Mouse (Mus musculus) heart, embryonic 16.5 days (tissue): ENCODE data around the gene Dpp6. TPM values are rescaled to one million over a fixed set of nuclear protein-coding genes. Genes with fewer than 3 reads are reported as not detected.
"Not testable (repeated sequence)": the region's sequence is repeated elsewhere in the genome, so short reads cannot be mapped to it uniquely, and the experiment has no call there.

Experiments used
- ATAC-seq: fragments of 200-750 bp; cut with Nextera tagmentation; replicated peaks from 2 replicates; pipeline ENCODE4 v1.8.0; 2017; ENCODE audit warnings: moderate number of reproducible peaks; ENCODE audit not compliant: insufficient read depth, low FRiP score; ENCODE audit errors: extremely low read depth
- H3K27ac ChIP-seq: fragments of 300-500 bp; sonication (generic); 2 replicates; pipeline ENCODE4 v1.5.1; 2014; ENCODE audit warnings: mild to moderate bottlenecking, low read length, control low read depth, moderate library complexity
- H3K27me3 ChIP-seq: fragments of 300-500 bp; sonication (generic); 2 replicates; pipeline ENCODE4 v1.6.1; 2014; ENCODE audit warnings: low read length, mixed read lengths; ENCODE audit not compliant: control insufficient read depth, insufficient read depth
- H3K36me3 ChIP-seq: fragments of 300-500 bp; sonication (generic); 2 replicates; pipeline ENCODE4 v1.6.1; 2014; ENCODE audit not compliant: control insufficient read depth, insufficient read depth
- H3K4me1 ChIP-seq: fragments of 300-500 bp; sonication (generic); 2 replicates; pipeline ENCODE4 v1.6.1; 2014; ENCODE audit warnings: low read length, mixed read lengths; ENCODE audit not compliant: control insufficient read depth, insufficient read depth
- H3K4me2 ChIP-seq: fragments of 300-500 bp; sonication (generic); 2 replicates; pipeline ENCODE4 v1.6.1; 2014; ENCODE audit warnings: low read depth, mild to moderate bottlenecking, control low read depth, low read length
- H3K4me3 ChIP-seq: fragments of 300-500 bp; sonication (generic); 2 replicates; pipeline ENCODE4 v1.5.1; 2014; ENCODE audit warnings: mild to moderate bottlenecking, control low read depth, low read length
- H3K9ac ChIP-seq: fragments of 300-500 bp; sonication (generic); 2 replicates; pipeline ENCODE4 v1.6.1; 2014; ENCODE audit warnings: low read length, control low read depth
- H3K9me3 ChIP-seq: fragments of 300-500 bp; sonication (generic); replicated peaks from 2 replicates; pipeline ENCODE4 v1.6.1; 2016; ENCODE audit warnings: low read length; ENCODE audit not compliant: control insufficient read depth
- WGBS: fragments of 180-500 bp; shearing (Covaris S2); extraction: QIAGEN DNeasy Blood & Tissue Kit; methylation state at CpG from one replicate; pipeline ENCODE4 v1.1.7; 2014; 5-methylcytosine and 5-hydroxymethylcytosine counted together
- polyA plus RNA-seq: library from polyadenylated mRNA; unstranded; fragments of >200 nt; fragmentation: Nextera tagmentation; extraction: Ambion mirVana; gene quantifications from 2 replicates; pipeline ENCODE4 v1.2.1, GENCODE M21; 2015

The Dpp6 gene
- polyA plus RNA-seq, 1 experiment from 2014 or later: 0.91 TPM

GRCm38 (mm10) chr5:27454386-27454785 is 637.4 kb downstream of the Dpp6 start:
- H3K4me1 ChIP-seq: no peaks in the 10 kb centered on the region
- no peak overlapping the region for H3K27ac ChIP-seq
- ATAC-seq: no peak
- no peaks in the 10 kb centered on the region for H3K36me3 ChIP-seq
- no peaks in the 10 kb centered on the region for H3K9me3 ChIP-seq
- no peak overlapping the region for H3K4me2 ChIP-seq
- H3K9ac ChIP-seq: no peak overlapping the region
- no peaks in the 10 kb centered on the region for H3K27me3 ChIP-seq
- H3K4me3 ChIP-seq: no peak overlapping the region
- WGBS: 75% methylated on average over 3 of the region's 3 CpGs

DNA sequence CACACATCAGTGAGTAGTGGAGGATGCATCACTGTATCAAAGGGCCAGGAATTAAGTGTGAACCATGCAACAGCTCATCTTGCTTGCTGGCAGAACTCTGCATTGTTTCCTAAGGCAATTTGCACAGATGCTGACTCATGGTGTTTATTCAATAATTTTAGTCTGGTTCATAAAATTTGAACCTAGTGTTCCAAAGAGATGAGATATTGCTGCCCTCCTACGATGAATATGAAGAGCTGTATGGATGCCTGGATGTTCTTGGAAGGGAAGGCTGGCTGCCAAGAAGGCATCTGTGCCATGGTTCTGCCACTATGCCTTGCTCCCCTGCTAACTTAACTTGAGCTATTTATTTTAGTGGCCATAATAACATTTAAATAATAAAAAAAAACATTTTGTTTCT is 640.0 kb downstream of the Dpp6 start:
- WGBS: 93% methylated on average over 1 of the region's 1 CpGs
- no peak for ATAC-seq
- no peaks in the 10 kb centered on the region for H3K36me3 ChIP-seq

GRCm38 (mm10) chr5:27457686-27458085 is 640.7 kb downstream of the Dpp6 start:
- Histone ChIP-seq H3K9ac (no peak overlapping the region), H3K36me3 (no peaks in the 10 kb centered on the region), H3K9me3 (no peaks in the 10 kb centered on the region), H3K27me3 (no peaks in the 10 kb centered on the region), H3K4me2 (no peak overlapping the region), H3K27ac (no peak overlapping the region), H3K4me1 (no peaks in the 10 kb centered on the region), H3K4me3 (no peak overlapping the region)
- ATAC-seq: no peak
- 52% methylated on average over 1 of the region's 1 CpGs for WGBS

More for the DNA sequence above, 640.0 kb downstream of the Dpp6 start:
- Histone ChIP-seq H3K4me3 (no peak overlapping the region), H3K9me3 (no peaks in the 10 kb centered on the region), H3K9ac (no peak overlapping the region), H3K27me3 (no peaks in the 10 kb centered on the region), H3K4me2 (no peak overlapping the region), H3K27ac (no peak overlapping the region), H3K4me1 (no peaks in the 10 kb centered on the region)

- Histone ChIP-seq H3K9ac (no peak overlapping the region), H3K4me3 (no peak overlapping the region), H3K4me2 (no peak overlapping the region), H3K4me1 (no peaks in the 10 kb centered on the region), H3K27ac (no peak overlapping the region), H3K9me3 (no peaks in the 10 kb centered on the region), H3K27me3 (no peaks in the 10 kb centered on the region), H3K36me3 (no peaks in the 10 kb centered on the region)
- ATAC-seq: no peak
- 78% methylated on average over 4 of the region's 4 CpGs for WGBS
Observed at GRCm38 (mm10) chr5:27474964-27475465, 658.0 kb downstream of the Dpp6 start.

DNA sequence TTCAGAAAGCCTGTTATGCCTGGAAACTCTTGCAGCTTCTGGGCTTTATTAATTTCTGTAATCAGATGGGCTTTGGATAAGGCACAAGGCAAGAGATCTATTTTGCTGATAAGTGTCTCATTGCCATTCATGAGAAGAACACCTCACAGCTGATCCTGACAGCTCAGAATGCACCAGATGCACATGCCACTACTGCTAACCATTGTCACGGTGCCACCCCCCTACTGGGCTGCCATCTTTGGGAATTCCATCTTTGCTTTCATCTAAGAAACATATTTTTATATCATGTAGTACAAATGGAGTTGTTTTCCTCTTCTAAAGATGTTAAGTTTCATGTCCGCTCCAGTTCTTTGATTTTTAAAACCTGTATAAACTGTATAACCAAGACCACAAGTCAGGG is 664.7 kb downstream of the Dpp6 start:
- H3K36me3 ChIP-seq: no peaks in the 10 kb centered on the region
- no peak overlapping the region for H3K4me2 ChIP-seq
- H3K9ac ChIP-seq: no peak overlapping the region
- H3K4me1 ChIP-seq: no peaks in the 10 kb centered on the region
- no peaks in the 10 kb centered on the region for H3K9me3 ChIP-seq
- H3K27ac ChIP-seq: no peak overlapping the region
- ATAC-seq: no peak
- no peaks in the 10 kb centered on the region for H3K27me3 ChIP-seq
- H3K4me3 ChIP-seq: no peak overlapping the region
- 75% methylated on average over 2 of the region's 2 CpGs for WGBS

DNA sequence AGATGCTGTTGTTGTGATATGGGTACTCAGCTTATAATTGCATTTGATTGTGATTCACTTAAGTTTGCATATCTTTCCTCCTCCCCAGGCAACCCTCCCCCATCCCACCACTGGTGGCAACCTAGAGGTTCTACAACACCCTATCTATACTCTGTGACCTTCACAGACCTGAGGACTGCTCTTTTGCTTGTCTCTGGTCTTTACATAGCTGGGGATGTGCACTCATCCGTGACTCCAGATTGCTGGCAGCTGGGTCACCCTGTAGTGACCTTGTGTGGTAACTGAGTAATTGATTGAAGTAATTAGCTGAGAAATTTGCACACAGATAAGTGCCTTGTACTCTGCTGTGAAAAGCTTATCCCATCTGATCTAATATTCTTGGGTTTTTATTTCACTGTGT is 669.1 kb downstream of the Dpp6 start:
- H3K27me3 ChIP-seq: no peaks in the 10 kb centered on the region
- 44% methylated on average over 1 of the region's 1 CpGs for WGBS
- no peak overlapping the region for H3K27ac ChIP-seq
- ATAC-seq: no peak
- no peak overlapping the region for H3K9ac ChIP-seq
- H3K4me1 ChIP-seq: no peaks in the 10 kb centered on the region
- no peaks in the 10 kb centered on the region for H3K9me3 ChIP-seq
- H3K4me3 ChIP-seq: no peak overlapping the region
- H3K36me3 ChIP-seq: no peaks in the 10 kb centered on the region
- no peak overlapping the region for H3K4me2 ChIP-seq

DNA sequence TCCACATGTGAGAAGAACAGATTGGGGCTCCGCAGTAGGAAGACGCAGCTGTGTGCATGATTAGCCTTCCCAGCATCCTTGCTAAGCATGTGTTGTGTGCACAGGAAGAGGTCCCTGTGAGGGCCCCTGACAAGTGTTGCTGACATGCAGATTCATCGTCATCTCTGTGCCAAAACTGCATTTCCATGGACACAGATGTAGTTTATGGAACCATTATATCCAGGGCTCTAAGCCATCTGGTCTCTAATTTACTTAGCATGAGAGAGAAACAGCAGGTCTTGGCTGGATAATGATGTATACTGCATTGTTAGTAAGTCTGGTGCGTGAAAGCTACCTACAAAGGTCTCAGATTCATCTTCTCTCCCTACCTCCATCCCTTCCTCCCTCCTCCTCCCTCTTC is 673.9 kb downstream of the Dpp6 start:
- no peak overlapping the region for H3K4me3 ChIP-seq
- H3K4me1 ChIP-seq: no peaks in the 10 kb centered on the region
- H3K36me3 ChIP-seq: no peaks in the 10 kb centered on the region
- H3K27ac ChIP-seq: no peak overlapping the region
- ATAC-seq: no peak
- no peaks in the 10 kb centered on the region for H3K9me3 ChIP-seq
- WGBS: 74% methylated on average over 4 of the region's 4 CpGs
- H3K9ac ChIP-seq: no peak overlapping the region
- no peak overlapping the region for H3K4me2 ChIP-seq
- H3K27me3 ChIP-seq: no peaks in the 10 kb centered on the region

DNA sequence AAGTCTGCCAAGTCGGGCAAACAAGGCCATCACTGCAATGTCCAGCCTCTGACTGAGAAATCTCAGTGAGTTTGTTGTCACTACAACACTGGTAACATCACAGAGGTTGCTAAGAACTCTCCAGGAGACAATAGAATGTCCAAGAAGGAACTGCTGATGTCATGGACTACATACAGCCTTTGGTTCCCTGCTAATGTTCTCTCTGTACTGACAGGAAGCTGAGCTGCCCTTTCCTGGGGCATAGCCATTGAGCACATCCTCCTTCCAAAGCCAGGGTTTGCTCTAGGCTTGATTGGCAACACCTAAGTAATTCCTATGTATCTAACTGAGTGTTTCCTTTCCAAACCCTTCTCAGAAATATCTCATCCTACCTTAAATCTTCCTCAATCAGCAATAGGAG is 684.3 kb downstream of the Dpp6 start, which contains the start of gene Speer4b:
Gene Speer4b, minus strand, starts transcription at position 101 of the 400 bp plus-strand sequence.
- H3K9me3 ChIP-seq, H3K36me3 ChIP-seq, H3K9ac ChIP-seq, H3K4me1 ChIP-seq, H3K27ac ChIP-seq, ATAC-seq, H3K4me2 ChIP-seq, H3K27me3 ChIP-seq, H3K4me3 ChIP-seq: not testable (repeated sequence)
- 32% methylated on average over 1 of the region's 1 CpGs for WGBS

DNA sequence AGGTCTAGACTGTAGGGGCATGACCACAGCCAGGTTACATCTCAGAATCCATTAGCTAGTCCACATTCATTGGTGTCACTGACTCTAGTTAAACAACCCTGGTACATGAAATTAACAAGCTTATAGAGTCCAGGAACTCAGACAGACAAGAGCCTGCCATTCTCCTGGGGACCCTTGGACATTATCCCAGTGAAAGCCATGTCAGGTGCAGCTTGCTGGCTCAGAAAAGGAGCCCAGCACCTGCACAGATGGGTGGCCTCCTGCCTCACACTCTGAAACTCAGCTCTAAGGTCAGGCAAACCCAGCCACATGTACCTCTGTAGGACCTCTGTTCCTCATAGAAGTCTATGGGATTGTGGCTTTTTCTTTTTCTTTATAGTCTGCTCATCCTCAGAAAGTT is 701.7 kb downstream of the Dpp6 start:
- H3K4me2 ChIP-seq: no peak overlapping the region
- H3K9me3 ChIP-seq: no peaks in the 10 kb centered on the region
- no peaks in the 10 kb centered on the region for H3K4me1 ChIP-seq
- H3K27me3 ChIP-seq: no peaks in the 10 kb centered on the region
- no peak overlapping the region for H3K27ac ChIP-seq
- H3K4me3 ChIP-seq: no peak overlapping the region
- H3K9ac ChIP-seq: no peak overlapping the region
- ATAC-seq: no peak
- H3K36me3 ChIP-seq: no peaks in the 10 kb centered on the region

- no peak overlapping the region for H3K9ac ChIP-seq
- no peaks in the 10 kb centered on the region for H3K4me1 ChIP-seq
- no peak overlapping the region for H3K4me3 ChIP-seq
- H3K36me3 ChIP-seq: no peaks in the 10 kb centered on the region
- no peaks in the 10 kb centered on the region for H3K27me3 ChIP-seq
- no peaks in the 10 kb centered on the region for H3K9me3 ChIP-seq
- 64% methylated on average over 1 of the region's 1 CpGs for WGBS
- no peak overlapping the region for H3K27ac ChIP-seq
- no peak for ATAC-seq
- H3K4me2 ChIP-seq: no peak overlapping the region
Observed at GRCm38 (mm10) chr5:27526906-27527305, 709.9 kb downstream of the Dpp6 start.
